Mouse (Mus musculus) midbrain, embryonic 10.5 days (tissue): ENCODE data around the gene Ccer1. TPM values are rescaled to one million over a fixed set of nuclear protein-coding genes. Genes with fewer than 3 reads are reported as not detected.

Experiments used
- DNase-seq: peaks from one replicate; pipeline ENCODE4 v3.0.0-alpha.2; 2017; ENCODE audit warnings: low spot score
- H3K27ac ChIP-seq: fragments of 300-500 bp; sonication (generic); replicated peaks from 2 replicates; pipeline ENCODE4 v1.5.1; 2016; ENCODE audit warnings: mild to moderate bottlenecking
- H3K27me3 ChIP-seq: fragments of 300-500 bp; sonication (generic); 2 replicates; pipeline ENCODE4 v1.6.1; 2016; ENCODE audit warnings: low read depth, mild to moderate bottlenecking; ENCODE audit not compliant: poor library complexity, severe bottlenecking
- H3K36me3 ChIP-seq: fragments of 300-500 bp; sonication (generic); 2 replicates; pipeline ENCODE4 v1.6.1; 2016; ENCODE audit warnings: mild to moderate bottlenecking, moderate library complexity
- H3K4me1 ChIP-seq: fragments of 300-500 bp; sonication (generic); 2 replicates; pipeline ENCODE4 v1.6.1; 2016
- H3K4me3 ChIP-seq: fragments of 300-500 bp; sonication (generic); 2 replicates; pipeline ENCODE4 v1.5.1; 2016; ENCODE audit warnings: mild to moderate bottlenecking, moderate library complexity
- H3K9me3 ChIP-seq: fragments of 300-500 bp; sonication (generic); replicated peaks from 2 replicates; pipeline ENCODE4 v1.6.1; 2016; ENCODE audit warnings: mild to moderate bottlenecking
- WGBS: fragments of 180-500 bp; shearing (Covaris S2); methylation state at CpG from one replicate; pipeline ENCODE4 v1.1.7; 2016; 5-methylcytosine and 5-hydroxymethylcytosine counted together
- polyA plus RNA-seq: library from polyadenylated mRNA; unstranded; fragments of >200 nt; fragmentation: Nextera tagmentation; extraction: Ambion mirVana; gene quantifications from 2 replicates; pipeline ENCODE4 v1.2.1, GENCODE M21; 2016

The Ccer1 gene
- not detected in 2 replicates for polyA plus RNA-seq

GRCm38 (mm10) chr10:97692913-97693312 is at the start of gene Ccer1:
TSS of gene Ccer1 (plus strand) at chr10:97693059.
- Histone ChIP-seq H3K4me1 (no peaks in the 10 kb centered on the region), H3K9me3 (peaks cover 12% of the 10 kb centered on the region; the same call in 1 of the 2 replicates), H3K27ac (no peak within 1 kb of the TSS), H3K4me3 (no peak within 1 kb of the TSS), H3K36me3 (no peaks in the 10 kb centered on the region), H3K27me3 (no peaks in the 10 kb centered on the region)
- DNase-seq = no peak
- 79% methylated on average over 20 of the region's 20 CpGs for WGBS

- H3K27ac ChIP-seq = no peak within 1 kb of the TSS
- no peaks in the 10 kb centered on the region for H3K27me3 ChIP-seq
- no peak for DNase-seq
- H3K4me3 ChIP-seq = no peak within 1 kb of the TSS
- no peaks in the 10 kb centered on the region for H3K4me1 ChIP-seq
- WGBS = 86% methylated on average over 2 of the region's 2 CpGs
- no peaks in the 10 kb centered on the region for H3K36me3 ChIP-seq
- no peaks in the 10 kb centered on the region for H3K9me3 ChIP-seq
Measured at GRCm38 (mm10) chr10:97643768-97644167, 49.1 kb upstream of the Ccer1 start, which contains the start of gene Epyc. TSS of gene Epyc (plus strand) at chr10:97644068.

GRCm38 (mm10) chr10:97650334-97650733 is 42.5 kb upstream of the Ccer1 start:
- H3K4me1 ChIP-seq = no peaks in the 10 kb centered on the region
- no peak overlapping the region for H3K27ac ChIP-seq
- no peak for DNase-seq
- H3K4me3 ChIP-seq = no peak overlapping the region
- 76% methylated on average over 2 of the region's 2 CpGs for WGBS
- H3K9me3 ChIP-seq = no peaks in the 10 kb centered on the region
- no peaks in the 10 kb centered on the region for H3K36me3 ChIP-seq
- H3K27me3 ChIP-seq = no peaks in the 10 kb centered on the region

- Histone ChIP-seq H3K36me3 (no peaks in the 10 kb centered on the region), H3K4me1 (no peaks in the 10 kb centered on the region), H3K27me3 (no peaks in the 10 kb centered on the region), H3K27ac (no peak overlapping the region), H3K9me3 (no peaks in the 10 kb centered on the region), H3K4me3 (no peak overlapping the region)
- 83% methylated on average over 1 of the region's 1 CpGs for WGBS
- DNase-seq = no peak
Measured at GRCm38 (mm10) chr10:97659489-97659888, 33.4 kb upstream of the Ccer1 start.

- H3K27me3 ChIP-seq = no peaks in the 10 kb centered on the region
- H3K27ac ChIP-seq = no peak overlapping the region
- H3K4me1 ChIP-seq = peaks cover 6% of the 10 kb centered on the region; the same call in 1 of the 2 replicates
- WGBS = 57% methylated on average over 4 of the region's 4 CpGs
- no peak for DNase-seq
- H3K4me3 ChIP-seq = no peak overlapping the region
- H3K9me3 ChIP-seq = 0 out of 2 replicates have a peak, but pooled peaks cover 3% of the 10 kb centered on the region
- H3K36me3 ChIP-seq = no peaks in the 10 kb centered on the region
Measured at GRCm38 (mm10) chr10:97668656-97669055, 24.2 kb upstream of the Ccer1 start.

GRCm38 (mm10) chr10:97670202-97670601 is 22.7 kb upstream of the Ccer1 start:
- H3K27me3 ChIP-seq = no peaks in the 10 kb centered on the region
- DNase-seq = no peak
- WGBS = 70% methylated on average over 4 of the region's 4 CpGs
- H3K4me1 ChIP-seq = peaks cover 6% of the 10 kb centered on the region; the same call in 1 of the 2 replicates
- H3K4me3 ChIP-seq = no peak overlapping the region
- 0 out of 2 replicates have a peak, but pooled peaks cover 3% of the 10 kb centered on the region for H3K9me3 ChIP-seq
- no peaks in the 10 kb centered on the region for H3K36me3 ChIP-seq
- no peak overlapping the region for H3K27ac ChIP-seq

GRCm38 (mm10) chr10:97673239-97673638 is 19.6 kb upstream of the Ccer1 start:
- no peak for DNase-seq
- WGBS = 78% methylated on average over 2 of the region's 2 CpGs

GRCm38 (mm10) chr10:97682981-97683380 is 9.9 kb upstream of the Ccer1 start:
- no peaks in the 10 kb centered on the region for H3K9me3 ChIP-seq
- H3K36me3 ChIP-seq = no peaks in the 10 kb centered on the region

More at GRCm38 (mm10) chr10:97673239-97673638, 19.6 kb upstream of the Ccer1 start:
- H3K36me3 ChIP-seq = no peaks in the 10 kb centered on the region
- no peaks in the 10 kb centered on the region for H3K27me3 ChIP-seq
- no peak overlapping the region for H3K4me3 ChIP-seq
- H3K9me3 ChIP-seq = no peaks in the 10 kb centered on the region
- H3K4me1 ChIP-seq = peaks cover 6% of the 10 kb centered on the region; the same call in 1 of the 2 replicates
- no peak overlapping the region for H3K27ac ChIP-seq

GRCm38 (mm10) chr10:97687198-97687597 is 5.7 kb upstream of the Ccer1 start:
- H3K4me3 ChIP-seq = no peak overlapping the region
- WGBS = 89% methylated on average over 1 of the region's 1 CpGs
- DNase-seq = no peak

More at GRCm38 (mm10) chr10:97682981-97683380, 9.9 kb upstream of the Ccer1 start:
- Histone ChIP-seq H3K27me3 (no peaks in the 10 kb centered on the region), H3K27ac (no peak overlapping the region), H3K4me3 (no peak overlapping the region), H3K4me1 (no peaks in the 10 kb centered on the region)
- DNase-seq = no peak

GRCm38 (mm10) chr10:97689425-97689824 is 3.4 kb upstream of the Ccer1 start:
- H3K36me3 ChIP-seq = no peaks in the 10 kb centered on the region
- H3K4me3 ChIP-seq = no peak overlapping the region
- H3K27me3 ChIP-seq = no peaks in the 10 kb centered on the region
- no peak overlapping the region for H3K27ac ChIP-seq
- H3K4me1 ChIP-seq = no peaks in the 10 kb centered on the region
- DNase-seq = no peak
- peaks cover 12% of the 10 kb centered on the region; the same call in 1 of the 2 replicates for H3K9me3 ChIP-seq
- WGBS = 86% methylated on average over 3 of the region's 3 CpGs

More at GRCm38 (mm10) chr10:97687198-97687597, 5.7 kb upstream of the Ccer1 start:
- H3K27me3 ChIP-seq = no peaks in the 10 kb centered on the region
- no peaks in the 10 kb centered on the region for H3K9me3 ChIP-seq
- no peaks in the 10 kb centered on the region for H3K4me1 ChIP-seq
- no peak overlapping the region for H3K27ac ChIP-seq
- H3K36me3 ChIP-seq = no peaks in the 10 kb centered on the region

- WGBS = 93% methylated on average over 37 of the region's 37 CpGs
- no peak for DNase-seq
- H3K36me3 ChIP-seq = no peaks in the 10 kb centered on the region
Measured at GRCm38 (mm10) chr10:97693398-97694135, 708 bp downstream of the Ccer1 start.

GRCm38 (mm10) chr10:97702321-97702720 is 9.5 kb downstream of the Ccer1 start:
- H3K4me3 ChIP-seq = no peak overlapping the region
- DNase-seq = no peak
- no peaks in the 10 kb centered on the region for H3K27me3 ChIP-seq
- no peaks in the 10 kb centered on the region for H3K9me3 ChIP-seq
- no peaks in the 10 kb centered on the region for H3K4me1 ChIP-seq
- H3K36me3 ChIP-seq = no peaks in the 10 kb centered on the region
- no peak overlapping the region for H3K27ac ChIP-seq

More at GRCm38 (mm10) chr10:97693398-97694135, 708 bp downstream of the Ccer1 start:
- H3K27me3 ChIP-seq = no peaks in the 10 kb centered on the region
- H3K27ac ChIP-seq = no peak overlapping the region
- H3K4me1 ChIP-seq = no peaks in the 10 kb centered on the region
- no peak overlapping the region for H3K4me3 ChIP-seq
- H3K9me3 ChIP-seq = peaks cover 12% of the 10 kb centered on the region; the same call in 1 of the 2 replicates

- Histone ChIP-seq H3K27me3 (no peaks in the 10 kb centered on the region), H3K27ac (no peak overlapping the region), H3K4me3 (no peak overlapping the region), H3K9me3 (no peaks in the 10 kb centered on the region), H3K4me1 (no peaks in the 10 kb centered on the region), H3K36me3 (no peaks in the 10 kb centered on the region)
- no peak for DNase-seq
- WGBS = 61% methylated on average over 1 of the region's 1 CpGs
Measured at GRCm38 (mm10) chr10:97704562-97704961, 11.7 kb downstream of the Ccer1 start.
